Mouse (Mus musculus) E14TG2a.4 (cell line): ENCODE data around the gene Jph3.

ENCODE experiments used
- CTCF ChIP-seq: conservative IDR thresholded peaks from 2 replicates; pipeline ENCODE4 v1.5.1; 2014; ENCODE audit warnings: low read length
- NANOG ChIP-seq: IDR thresholded peaks from 2 replicates; pipeline ENCODE4 v1.6.1; 2014; ENCODE audit warnings: borderline replicate concordance, low read length, mixed read lengths

DNA sequence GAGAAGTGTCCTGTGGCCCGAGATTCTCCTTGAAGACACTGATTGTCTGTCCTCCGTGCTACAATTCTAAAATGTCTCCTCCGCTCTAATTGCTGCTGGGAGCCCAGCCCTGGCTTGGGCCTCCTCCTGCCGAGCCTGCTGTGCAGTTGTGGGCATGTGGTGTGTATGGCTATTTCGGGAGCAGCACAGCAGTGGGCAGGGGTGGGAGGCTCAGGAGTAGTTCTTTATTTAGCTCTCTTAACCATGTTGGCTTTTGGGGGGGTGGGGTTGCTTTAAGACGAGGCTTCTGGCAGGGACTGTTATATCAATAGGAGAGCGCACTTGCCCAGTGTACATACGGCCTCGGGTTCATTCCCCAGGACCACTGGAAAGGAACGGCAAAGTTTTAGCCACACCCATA, 57.1 kb downstream of the Jph3 start:
- TF ChIP-seq CTCF (no peak), NANOG (no peak)
